Mouse (Mus musculus) MEL (cell line): Measurements from ENCODE around the gene Htt. TPM values are rescaled to one million over a fixed set of nuclear protein-coding genes. Genes with fewer than 3 reads are reported as not detected.
A peak's percentile ranks its signal among the peaks of the same experiment; 100 is the strongest.

Source experiments
- DNase-seq: peaks from one replicate; pipeline ENCODE4 v3.0.0; 2011; ENCODE audit warnings: low read depth, low spot score
- H3K27ac ChIP-seq: 2 replicates; pipeline ENCODE4 v1.5.1; 2012; ENCODE audit warnings: low read depth, mild to moderate bottlenecking, control low read depth, low read length, moderate library complexity; ENCODE audit not compliant: control insufficient read depth
- H3K27me3 ChIP-seq, 2 experiments: fragments of 150-350 bp in 1 of 2; sonication (generic) in 1 of 2; 2 replicates each; pipeline ENCODE4 v1.6.1; 2012; ENCODE audit warnings: low read length in 2 of 2, mild to moderate bottlenecking in 2 of 2, improper control_type of control experiment in 1 of 2, moderate library complexity in 1 of 2; ENCODE audit not compliant: insufficient read depth in 2 of 2, control insufficient read depth in 1 of 2
- H3K36me3 ChIP-seq, 2 experiments: 2 replicates each; pipeline ENCODE4 v1.6.1; 2012 to 2014; ENCODE audit warnings: low read length in 2 of 2, improper control_type of control experiment in 1 of 2, inconsistent platforms in 1 of 2, mild to moderate bottlenecking in 1 of 2; ENCODE audit not compliant: insufficient read depth in 2 of 2, control insufficient read depth in 1 of 2
- H3K4me1 ChIP-seq, 2 experiments: fragments of 150-350 bp in 1 of 2; sonication (generic) in 1 of 2; 2 replicates each; pipeline ENCODE4 v1.6.1; 2012; ENCODE audit warnings: low read length in 2 of 2, improper control_type of control experiment in 1 of 2, mild to moderate bottlenecking in 1 of 2; ENCODE audit not compliant: insufficient read depth in 2 of 2, control insufficient read depth in 1 of 2
- H3K4me3 ChIP-seq, 2 experiments: fragments of 150-350 bp in 1 of 2; sonication (generic) in 1 of 2; 2 replicates each; pipeline ENCODE4 v1.5.1; 2012; ENCODE audit warnings: low read depth in 2 of 2, low read length in 2 of 2, mild to moderate bottlenecking in 2 of 2, moderate library complexity in 2 of 2, control low read depth in 1 of 2, improper control_type of control experiment in 1 of 2; ENCODE audit not compliant: control insufficient read depth in 1 of 2, insufficient read depth in 1 of 2
- H3K79me2 ChIP-seq: 2 replicates; pipeline ENCODE4 v1.6.1; 2012; ENCODE audit warnings: mild to moderate bottlenecking, low read length, moderate library complexity; ENCODE audit not compliant: control insufficient read depth, poor library complexity, insufficient read depth
- H3K9ac ChIP-seq: 2 replicates; pipeline ENCODE4 v1.6.1; 2012; ENCODE audit warnings: low read depth, mild to moderate bottlenecking, control low read depth, low read length, moderate library complexity; ENCODE audit not compliant: control insufficient read depth, poor library complexity, severe bottlenecking
- H3K9me3 ChIP-seq: fragments of 150-350 bp; sonication (generic); replicated peaks from 2 replicates; pipeline ENCODE4 v1.6.1; 2012; ENCODE audit warnings: mild to moderate bottlenecking, low read length, improper control_type of control experiment, moderate library complexity; ENCODE audit not compliant: insufficient read depth
- CTCF ChIP-seq, 3 experiments: IDR thresholded peaks in 2 of 3; conservative IDR thresholded peaks in 1 of 3; 2 replicates each; pipeline ENCODE4 v1.5.1; 2011 to 2012; ENCODE audit warnings: low read length in 3 of 3, low read depth in 2 of 3, mild to moderate bottlenecking in 2 of 3, improper control_type of control experiment in 1 of 3, inconsistent platforms in 1 of 3, mixed read lengths in 1 of 3, moderate library complexity in 1 of 3; ENCODE audit not compliant: control insufficient read depth in 1 of 3, insufficient read depth in 1 of 3, poor library complexity in 1 of 3, severe bottlenecking in 1 of 3
- E2F4 ChIP-seq: IDR thresholded peaks from 2 replicates; pipeline ENCODE4 v1.6.1; 2011; ENCODE audit warnings: low read depth, low read length, improper control_type of control experiment, borderline replicate concordance
- ELF1 ChIP-seq: IDR thresholded peaks from 2 replicates; pipeline ENCODE4 v1.6.1; 2014; ENCODE audit warnings: low read depth, mild to moderate bottlenecking, inconsistent platforms, low read length, improper control_type of control experiment, moderate library complexity
- GABPA ChIP-seq: IDR thresholded peaks from 2 replicates; pipeline ENCODE4 v1.6.1; 2012; ENCODE audit warnings: low read depth, mild to moderate bottlenecking, inconsistent platforms, low read length, improper control_type of control experiment, moderate library complexity
- GATA1 ChIP-seq: IDR thresholded peaks from 2 replicates; pipeline ENCODE4 v1.6.1; 2011; ENCODE audit warnings: low read depth, low read length, improper control_type of control experiment
- MAZ ChIP-seq: IDR thresholded peaks from 2 replicates; pipeline ENCODE4 v1.6.1; 2012; ENCODE audit warnings: low read depth, mild to moderate bottlenecking, inconsistent platforms, low read length, improper control_type of control experiment
- MYC ChIP-seq: IDR thresholded peaks from 2 replicates; pipeline ENCODE4 v1.6.1; 2011; ENCODE audit warnings: low read depth, mild to moderate bottlenecking, low read length, improper control_type of control experiment, moderate library complexity
- NELFE ChIP-seq: IDR thresholded peaks from 2 replicates; pipeline ENCODE4 v1.6.1; 2011; ENCODE audit warnings: low read depth, low read length, improper control_type of control experiment
- NRF1 ChIP-seq: IDR thresholded peaks from 2 replicates; pipeline ENCODE4 v1.6.1; 2014; ENCODE audit warnings: low read depth, mild to moderate bottlenecking, inconsistent platforms, low read length, improper control_type of control experiment, moderate library complexity; ENCODE audit not compliant: poor library complexity, insufficient read depth, severe bottlenecking
- POLR2A ChIP-seq, 2 experiments: IDR thresholded peaks; 2 replicates each; pipeline ENCODE4 v1.6.1; 2011 to 2012; ENCODE audit warnings: low read length in 2 of 2, mild to moderate bottlenecking in 2 of 2, control low read depth in 1 of 2, improper control_type of control experiment in 1 of 2, low read depth in 1 of 2, moderate library complexity in 1 of 2; ENCODE audit not compliant: control insufficient read depth in 1 of 2, insufficient read depth in 1 of 2, poor library complexity in 1 of 2
- POLR2AphosphoS2 ChIP-seq: IDR thresholded peaks from 2 replicates; pipeline ENCODE4 v1.6.1; 2011; ENCODE audit warnings: low read length, improper control_type of control experiment
- RAD21 ChIP-seq: IDR thresholded peaks from 2 replicates; pipeline ENCODE4 v1.6.1; 2011; ENCODE audit warnings: mild to moderate bottlenecking, low read depth, low read length, improper control_type of control experiment
- SIN3A ChIP-seq: IDR thresholded peaks from 2 replicates; pipeline ENCODE4 v1.6.1; 2012; ENCODE audit warnings: low read length, improper control_type of control experiment, inconsistent platforms
- SMC3 ChIP-seq: IDR thresholded peaks from 2 replicates; pipeline ENCODE4 v1.6.1; 2011; ENCODE audit warnings: low read depth, low read length, improper control_type of control experiment
- TBP ChIP-seq: IDR thresholded peaks from 2 replicates; pipeline ENCODE4 v1.8.0; 2011; ENCODE audit warnings: low read depth, low read length, improper control_type of control experiment
- TCF12 ChIP-seq: IDR thresholded peaks from 2 replicates; pipeline ENCODE4 v1.6.1; 2014; ENCODE audit warnings: low read depth, mild to moderate bottlenecking, inconsistent platforms, low read length, improper control_type of control experiment, moderate library complexity
- USF1 ChIP-seq: IDR thresholded peaks from 2 replicates; pipeline ENCODE4 v1.6.1; 2014; ENCODE audit warnings: low read depth, mild to moderate bottlenecking, inconsistent platforms, low read length, improper control_type of control experiment, moderate library complexity
- USF2 ChIP-seq, 2 experiments: IDR thresholded peaks; 2 replicates each; pipeline ENCODE4 v1.6.1; 2011 to 2012; ENCODE audit warnings: improper control_type of control experiment in 2 of 2, low read length in 2 of 2, borderline replicate concordance in 1 of 2, inconsistent platforms in 1 of 2, low read depth in 1 of 2, mild to moderate bottlenecking in 1 of 2; ENCODE audit not compliant: insufficient read depth in 1 of 2
- ZC3H11A ChIP-seq: IDR thresholded peaks from 2 replicates; pipeline ENCODE4 v1.6.1; 2012; ENCODE audit warnings: low read depth, mild to moderate bottlenecking, inconsistent platforms, low read length, improper control_type of control experiment
- ZKSCAN1 ChIP-seq: IDR thresholded peaks from 2 replicates; pipeline ENCODE4 v1.6.1; 2012; ENCODE audit warnings: low read depth, mild to moderate bottlenecking, inconsistent platforms, low read length, improper control_type of control experiment, moderate library complexity
- ZMIZ1 ChIP-seq: IDR thresholded peaks from 2 replicates; pipeline ENCODE4 v1.6.1; 2012; ENCODE audit warnings: low read depth, mild to moderate bottlenecking, inconsistent platforms, low read length, improper control_type of control experiment, moderate library complexity
- polyA plus RNA-seq, 2 experiments: library from polyadenylated mRNA; stranded (reverse) in 1 of 2; unstranded in 1 of 2; fragments of >175 nt in 1 of 2; fragments of >200 nt in 1 of 2; gene quantifications; 2 replicates each; pipeline versions ENCODE4 v1.2.1 to v1.2.4; 2012; ENCODE audit warnings: low replicate concordance in 2 of 2, low read depth in 1 of 2; ENCODE audit not compliant: insufficient read length in 2 of 2, insufficient read depth in 1 of 2, missing spikeins in 1 of 2
- total RNA-seq: library from RNA; depleted of rRNA; stranded (reverse); fragments of 300-350 nt; gene quantifications from 2 replicates; pipeline ENCODE4 v1.2.3, GENCODE M21; 2012

Htt gene
- total and polyA plus RNA-seq, 3 experiments = 27.0 to 33.0 TPM; not detected in 1

DNA sequence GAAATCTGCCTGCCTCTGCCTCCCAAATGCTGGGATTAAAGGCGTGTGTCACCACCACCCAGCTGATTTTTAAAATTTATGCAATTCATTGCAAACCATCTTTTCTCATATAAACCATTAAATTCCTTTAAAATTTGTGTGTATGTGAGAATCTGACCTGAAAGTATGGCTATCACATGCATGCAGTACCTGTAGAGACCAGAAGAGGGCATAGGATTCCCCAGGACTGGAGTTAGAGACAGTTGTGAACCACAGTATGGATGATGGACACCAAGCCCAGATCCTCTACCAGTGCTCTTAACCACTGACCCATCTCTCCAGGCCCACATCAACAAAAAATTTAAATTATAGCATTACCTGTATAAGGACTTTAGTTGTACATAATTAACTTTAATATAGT lies 171.9 kb downstream of the Htt start:
- Histone ChIP-seq H3K36me3 (peaks cover 0 to 7% of the 10 kb centered on the region in 2 experiments; a peak in 2 of 4 replicates), H3K9me3 (no peaks in the 10 kb centered on the region), H3K79me2 (no peaks in the 10 kb centered on the region), H3K27ac (no peak overlapping the region), H3K4me1 (peaks cover 4 to 12% of the 10 kb centered on the region in 2 experiments), H3K4me3 (no peak overlapping the region), H3K9ac (no peak overlapping the region), H3K27me3 (no peaks in the 10 kb centered on the region)
- TF ChIP-seq GATA1 (no peak), NRF1 (no peak), SIN3A (no peak), E2F4 (no peak), USF2 (IDR thresholded peaks at IDR 0.05; ENCODE audit: borderline replicate concordance in 1 of 2, insufficient read depth in 1 of 2, low read depth in 1 of 2, low read length in 2 of 2) (no peak), ZC3H11A (peak; percentile 67), POLR2A (IDR thresholded peaks at IDR 0.05; ENCODE audit: control insufficient read depth in 1 of 2, insufficient read depth in 1 of 2, low read depth in 1 of 2, low read length in 2 of 2, poor library complexity in 1 of 2) (no peak), RAD21 (peak; percentile 59), ZKSCAN1 (no peak), MAZ (no peak), NELFE (no peak), ZMIZ1 (no peak), POLR2AphosphoS2 (no peak), CTCF (IDR thresholded peaks at IDR 0.05 in 2 of 3, conservative IDR thresholded peaks at IDR 0.05 in 1 of 3; ENCODE audit: control insufficient read depth in 1 of 3, insufficient read depth in 1 of 3, low read depth in 2 of 3, low read length in 3 of 3, poor library complexity in 1 of 3, severe bottlenecking in 1 of 3) (peak; percentile 36 to 82 (median 73)), SMC3 (peak; percentile 80)
- DNase-seq = peak; percentile 73

DNA sequence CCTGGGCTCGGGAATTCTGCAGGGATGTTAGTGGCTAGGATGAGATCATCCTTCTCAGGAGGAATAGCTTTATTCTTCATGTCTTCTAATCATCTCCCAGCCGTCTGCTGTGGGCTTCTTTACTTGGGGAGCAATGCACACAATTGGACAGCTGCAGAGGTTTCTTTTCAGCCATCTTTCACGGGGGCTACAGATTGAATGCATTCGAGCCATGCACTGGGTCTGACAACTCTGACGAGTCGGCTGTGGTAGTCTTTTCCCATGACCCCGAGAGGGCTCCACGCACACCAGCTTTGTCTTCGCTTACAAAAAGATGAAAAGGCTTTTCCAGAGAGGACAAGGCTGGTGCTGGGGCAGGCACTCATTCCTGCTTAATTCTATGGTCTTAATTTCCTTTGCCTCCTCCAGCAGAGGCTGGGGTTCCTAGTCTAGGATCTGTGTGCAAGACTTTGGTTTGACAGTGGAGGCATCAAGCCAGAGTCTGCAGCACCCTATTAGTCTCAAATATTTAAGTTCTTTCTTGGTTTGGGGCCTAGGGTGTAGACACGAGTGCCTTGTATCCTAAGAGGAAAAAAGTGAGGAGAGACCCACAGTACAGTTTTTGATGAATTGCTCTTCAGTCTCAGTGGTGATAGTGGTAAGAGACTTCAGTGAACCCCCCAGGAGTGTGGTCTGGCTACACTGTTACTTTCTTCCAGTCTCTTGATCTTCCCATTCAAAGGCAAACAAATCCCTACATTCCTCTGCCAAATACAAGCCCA lies 180.3 kb downstream of the Htt start:
- H3K36me3 ChIP-seq = peaks cover 0 to 12% of the 10 kb centered on the region in 2 experiments; a peak in 2 of 4 replicates
- H3K4me1 ChIP-seq = peaks cover 9 to 17% of the 10 kb centered on the region in 2 experiments
- no peak overlapping the region for H3K27ac ChIP-seq
- TF ChIP-seq GATA1 (no peak), TCF12 (no peak), ZMIZ1 (no peak), MAZ (no peak), CTCF (IDR thresholded peaks at IDR 0.05 in 2 of 3, conservative IDR thresholded peaks at IDR 0.05 in 1 of 3; ENCODE audit: control insufficient read depth in 1 of 3, insufficient read depth in 1 of 3, low read depth in 2 of 3, low read length in 3 of 3, poor library complexity in 1 of 3, severe bottlenecking in 1 of 3) (no peak), NRF1 (no peak), USF1 (no peak), SIN3A (no peak), ELF1 (no peak), TBP (no peak), GABPA (no peak), POLR2AphosphoS2 (no peak), MYC (no peak)
- H3K9ac ChIP-seq = no peak overlapping the region
- H3K4me3 ChIP-seq = no peak overlapping the region
- DNase-seq = no peak
- no peaks in the 10 kb centered on the region for H3K9me3 ChIP-seq
- H3K79me2 ChIP-seq = no peaks in the 10 kb centered on the region
- no peaks in the 10 kb centered on the region; a peak in 1 of 4 replicates for H3K27me3 ChIP-seq
